Mouse (Mus musculus): ENCODE measurements at regions not wholly inside any gene's neighbourhood (a gene's known extent, or its start where the extent isn't known, plus 50 kb on each side); places are given as distances from the start of the nearest gene placed in this dataset.
"Not testable (repeated sequence)": the region's sequence is repeated elsewhere in the genome, so short reads cannot be mapped to it uniquely, and the experiment has no call there.

DNA sequence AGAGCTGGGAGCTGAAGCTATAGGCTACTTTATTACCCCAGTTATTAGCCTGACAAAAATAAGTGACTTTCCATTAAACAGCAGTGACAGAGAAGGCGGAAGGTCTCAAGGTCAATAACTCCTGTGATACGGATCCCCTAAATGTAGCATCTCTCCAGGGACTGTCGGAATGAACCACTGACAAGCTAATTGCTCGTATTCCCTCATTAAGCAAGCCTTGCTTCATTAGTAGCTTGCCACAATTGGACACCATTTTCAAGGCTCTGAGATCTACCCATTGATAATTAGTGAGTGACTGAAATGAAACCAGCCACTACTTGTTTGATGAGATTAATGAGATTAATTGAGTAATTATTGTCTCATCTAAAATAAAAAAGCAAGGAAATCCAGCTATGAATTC lies 99.8 kb upstream of the Slc25a13 start:
- no peaks in the 10 kb centered on the region for H3K27me3 ChIP-seq (ENCODE audit: insufficient read depth, low read length)
- no peaks in the 10 kb centered on the region for H3K36me3 ChIP-seq (ENCODE audit: insufficient read depth, low read length)
- no peak for TF ChIP-seq CTCF (conservative IDR thresholded peaks at IDR 0.05; ENCODE audit: low read length)
- H3K4me3 ChIP-seq (replicated peaks; ENCODE audit: low read length), result no peak overlapping the region
- H3K4me1 ChIP-seq (replicated peaks; ENCODE audit: low read depth, low read length), result no peaks in the 10 kb centered on the region
- H3K9me3 ChIP-seq (ENCODE audit: low read length), result no peaks in the 10 kb centered on the region; the same call in 1 of the 2 replicates

DNA sequence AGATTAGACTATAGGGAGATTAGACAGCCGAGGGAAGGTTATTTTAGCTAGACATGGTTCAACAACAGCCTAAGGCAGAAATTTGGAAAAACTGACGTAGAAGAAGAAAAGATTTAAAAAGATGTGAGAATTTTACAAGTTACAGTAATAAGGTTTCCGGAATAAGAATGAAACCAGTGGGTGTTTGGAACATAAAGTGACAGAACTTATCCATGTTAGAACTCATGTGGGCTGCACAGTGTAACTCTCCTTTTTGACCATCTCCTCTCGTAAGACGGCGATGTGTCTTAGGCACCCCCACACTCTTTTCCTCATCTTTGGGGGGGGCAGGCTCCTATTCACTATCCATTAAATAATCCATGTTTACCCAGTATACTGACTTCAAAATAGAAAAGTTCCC lies 96.2 kb upstream of the Slc25a13 start:
- H3K4me1 ChIP-seq (replicated peaks; ENCODE audit: low read depth, low read length), result no peaks in the 10 kb centered on the region
- TF ChIP-seq NANOG (IDR thresholded peaks at IDR 0.05; ENCODE audit: borderline replicate concordance, low read length) (no peak), POU5F1 (IDR thresholded peaks at IDR 0.05; ENCODE audit: borderline replicate concordance, low read length) (no peak), CTCF (conservative IDR thresholded peaks at IDR 0.05; ENCODE audit: low read length) (no peak)
- peaks cover 3% of the 10 kb centered on the region; the same call in 1 of the 2 replicates for H3K9me3 ChIP-seq (ENCODE audit: low read length)
- no peaks in the 10 kb centered on the region for H3K27me3 ChIP-seq (ENCODE audit: insufficient read depth, low read length)
- H3K4me3 ChIP-seq (replicated peaks; ENCODE audit: low read length), result no peak overlapping the region
- no peaks in the 10 kb centered on the region for H3K36me3 ChIP-seq (ENCODE audit: insufficient read depth, low read length)

GRCm38 (mm10) chr6:6310213-6310612 lies 93.2 kb upstream of the Slc25a13 start:
- Histone ChIP-seq H3K9me3 (ENCODE audit: low read length) (peaks cover 7% of the 10 kb centered on the region), H3K4me3 (replicated peaks; ENCODE audit: low read length) (no peak overlapping the region), H3K27me3 (ENCODE audit: insufficient read depth, low read length) (no peaks in the 10 kb centered on the region), H3K36me3 (ENCODE audit: insufficient read depth, low read length) (no peaks in the 10 kb centered on the region), H3K4me1 (replicated peaks; ENCODE audit: low read depth, low read length) (no peaks in the 10 kb centered on the region)
- no peak for TF ChIP-seq CTCF (conservative IDR thresholded peaks at IDR 0.05; ENCODE audit: low read length)
- no peak for TF ChIP-seq NANOG (IDR thresholded peaks at IDR 0.05; ENCODE audit: borderline replicate concordance, low read length)
- no peak for TF ChIP-seq POU5F1 (IDR thresholded peaks at IDR 0.05; ENCODE audit: borderline replicate concordance, low read length)

GRCm38 (mm10) chr6:6307618-6308017 lies 90.6 kb upstream of the Slc25a13 start:
- Histone ChIP-seq H3K4me3 (replicated peaks; ENCODE audit: low read length) (no peak overlapping the region), H3K4me1 (replicated peaks; ENCODE audit: low read depth, low read length) (0 out of 2 replicates have a peak, but pooled peaks cover 7% of the 10 kb centered on the region), H3K27me3 (ENCODE audit: insufficient read depth, low read length) (no peaks in the 10 kb centered on the region), H3K9me3 (ENCODE audit: low read length) (peaks cover 7% of the 10 kb centered on the region), H3K36me3 (ENCODE audit: insufficient read depth, low read length) (no peaks in the 10 kb centered on the region)
- no peak for TF ChIP-seq NANOG (IDR thresholded peaks at IDR 0.05; ENCODE audit: borderline replicate concordance, low read length)
- TF ChIP-seq POU5F1 (IDR thresholded peaks at IDR 0.05; ENCODE audit: borderline replicate concordance, low read length), result no peak
- TF ChIP-seq CTCF (conservative IDR thresholded peaks at IDR 0.05; ENCODE audit: low read length), result no peak

- H3K36me3 ChIP-seq (ENCODE audit: insufficient read depth, low read length), result no peaks in the 10 kb centered on the region
Measured at GRCm38 (mm10) chr6:6303767-6304166, 86.8 kb upstream of the Slc25a13 start.

DNA sequence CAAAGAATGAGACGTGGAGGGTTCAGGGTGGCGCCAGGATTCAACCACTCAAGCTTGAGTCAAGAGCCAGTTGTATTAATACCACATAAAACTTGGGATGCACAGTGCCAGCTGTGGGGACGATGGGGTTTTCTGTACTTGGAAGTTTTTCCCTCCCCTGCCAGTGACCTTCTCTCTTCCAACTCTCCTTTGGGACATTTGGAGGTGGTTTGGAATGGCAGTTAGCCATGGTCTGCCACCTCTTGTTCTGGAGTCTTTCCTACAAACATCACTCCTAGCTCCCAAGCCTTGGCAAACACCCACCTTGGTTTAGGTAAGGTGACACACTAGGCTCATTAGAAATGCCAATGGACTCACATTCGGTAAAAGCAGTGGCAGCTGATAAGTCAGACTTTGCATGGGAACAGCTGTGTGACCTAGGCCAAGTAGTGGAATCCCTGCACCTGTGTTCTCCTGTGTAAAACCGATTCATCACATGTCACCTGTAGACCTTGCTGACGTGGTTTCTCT lies 84.1 kb upstream of the Slc25a13 start:
- Histone ChIP-seq H3K4me3 (replicated peaks; ENCODE audit: low read length) (no peak overlapping the region), H3K4me1 (replicated peaks; ENCODE audit: low read depth, low read length) (0 out of 2 replicates have a peak, but pooled peaks cover 7% of the 10 kb centered on the region), H3K9me3 (ENCODE audit: low read length) (peaks cover 11% of the 10 kb centered on the region), H3K36me3 (ENCODE audit: insufficient read depth, low read length) (no peaks in the 10 kb centered on the region), H3K27me3 (ENCODE audit: insufficient read depth, low read length) (no peaks in the 10 kb centered on the region)
- no peak for TF ChIP-seq POU5F1 (IDR thresholded peaks at IDR 0.05; ENCODE audit: borderline replicate concordance, low read length)
- no peak for TF ChIP-seq NANOG (IDR thresholded peaks at IDR 0.05; ENCODE audit: borderline replicate concordance, low read length)
- TF ChIP-seq CTCF (conservative IDR thresholded peaks at IDR 0.05; ENCODE audit: low read length), result no peak

More at GRCm38 (mm10) chr6:6303767-6304166, 86.8 kb upstream of the Slc25a13 start:
- H3K4me1 ChIP-seq (replicated peaks; ENCODE audit: low read depth, low read length), result 0 out of 2 replicates have a peak, but pooled peaks cover 7% of the 10 kb centered on the region
- no peak overlapping the region for H3K4me3 ChIP-seq (replicated peaks; ENCODE audit: low read length)
- no peak for TF ChIP-seq POU5F1 (IDR thresholded peaks at IDR 0.05; ENCODE audit: borderline replicate concordance, low read length)
- no peak for TF ChIP-seq CTCF (conservative IDR thresholded peaks at IDR 0.05; ENCODE audit: low read length)
- no peak for TF ChIP-seq NANOG (IDR thresholded peaks at IDR 0.05; ENCODE audit: borderline replicate concordance, low read length)
- H3K27me3 ChIP-seq (ENCODE audit: insufficient read depth, low read length), result no peaks in the 10 kb centered on the region
- H3K9me3 ChIP-seq (ENCODE audit: low read length), result peaks cover 4% of the 10 kb centered on the region; the same call in 1 of the 2 replicates

GRCm38 (mm10) chr6:6298867-6299852 lies 82.2 kb upstream of the Slc25a13 start:
- H3K4me3 ChIP-seq (replicated peaks; ENCODE audit: low read length), result no peak overlapping the region
- 0 out of 2 replicates have a peak, but pooled peaks cover 7% of the 10 kb centered on the region for H3K4me1 ChIP-seq (replicated peaks; ENCODE audit: low read depth, low read length)
- peaks cover 19% of the 10 kb centered on the region for H3K9me3 ChIP-seq (ENCODE audit: low read length)
- H3K27me3 ChIP-seq (ENCODE audit: insufficient read depth, low read length), result no peaks in the 10 kb centered on the region
- no peaks in the 10 kb centered on the region for H3K36me3 ChIP-seq (ENCODE audit: insufficient read depth, low read length)
- no peak for TF ChIP-seq NANOG (IDR thresholded peaks at IDR 0.05; ENCODE audit: borderline replicate concordance, low read length)

GRCm38 (mm10) chr6:6295551-6295950 lies 78.6 kb upstream of the Slc25a13 start:
- not testable (repeated sequence) for H3K4me1 ChIP-seq (replicated peaks; ENCODE audit: low read depth, low read length); H3K36me3 ChIP-seq (ENCODE audit: insufficient read depth, low read length); H3K27me3 ChIP-seq (ENCODE audit: insufficient read depth, low read length); H3K4me3 ChIP-seq (replicated peaks; ENCODE audit: low read length)
- peaks cover 19% of the 10 kb centered on the region for H3K9me3 ChIP-seq (ENCODE audit: low read length)
